Mouse (Mus musculus) megakaryocyte, embryonic 14.5 days (primary cell): ENCODE measurements around the gene Slc12a5. TPM values are rescaled to one million over a fixed set of nuclear protein-coding genes. Genes with fewer than 3 reads are reported as not detected.
A peak's percentile ranks its signal among the peaks of the same experiment; 100 is the strongest.

Experiments used
- H3K27me3 ChIP-seq: replicated peaks from 2 replicates; pipeline ENCODE3; 2012; ENCODE audit warnings: inconsistent platforms
- H3K36me3 ChIP-seq: replicated peaks from 2 replicates; pipeline ENCODE3; 2012; ENCODE audit warnings: low read length, inconsistent platforms, mixed read lengths
- H3K4me1 ChIP-seq: 2 replicates; pipeline ENCODE4 v1.6.1; 2012; ENCODE audit warnings: inconsistent platforms
- H3K4me3 ChIP-seq: replicated peaks from 2 replicates; pipeline ENCODE3; 2012; ENCODE audit warnings: moderate library complexity, mild to moderate bottlenecking, inconsistent platforms
- H3K9me3 ChIP-seq: 2 replicates; pipeline ENCODE4 v1.6.1; 2012; ENCODE audit warnings: inconsistent platforms
- FLI1 ChIP-seq: IDR thresholded peaks from 2 replicates; pipeline ENCODE4 v1.6.1; 2012; ENCODE audit warnings: low read length, inconsistent platforms, mixed read lengths
- GATA1 ChIP-seq: IDR thresholded peaks from 3 replicates; pipeline ENCODE4 v1.6.1; 2012; ENCODE audit warnings: mixed read lengths, low read length, inconsistent platforms, borderline replicate concordance
- polyA plus RNA-seq: library from polyadenylated mRNA; stranded (reverse); fragments of >175 nt; gene quantifications from 2 replicates; pipeline ENCODE4 v1.2.3, GENCODE M21; 2012; ENCODE audit warnings: low replicate concordance; ENCODE audit not compliant: insufficient read depth

The Slc12a5 gene
- polyA plus RNA-seq, 1 experiment = 0.47 TPM

- TF ChIP-seq GATA1 = no peak
- no peak for TF ChIP-seq FLI1
- peaks cover 79% of the 10 kb centered on the region for H3K27me3 ChIP-seq
- peaks cover 19% of the 10 kb centered on the region for H3K4me1 ChIP-seq
- peak overlapping the region; percentile 92 for H3K4me3 ChIP-seq
- H3K9me3 ChIP-seq = peaks cover 24% of the 10 kb centered on the region
- H3K36me3 ChIP-seq = no peaks in the 10 kb centered on the region
Measured at GRCm38 (mm10) chr2:164961506-164962182, 1.0 kb downstream of the Slc12a5 start.

- Histone ChIP-seq H3K9me3 (peaks cover 18% of the 10 kb centered on the region), H3K27me3 (peaks cover 79% of the 10 kb centered on the region), H3K4me3 (no peak overlapping the region), H3K4me1 (peaks cover 19% of the 10 kb centered on the region), H3K36me3 (no peaks in the 10 kb centered on the region)
- TF ChIP-seq FLI1 (no peak), GATA1 (no peak)
Measured at GRCm38 (mm10) chr2:164962183-164962580, 1.6 kb downstream of the Slc12a5 start.

- H3K9me3 ChIP-seq = peaks cover 4% of the 10 kb centered on the region
- peaks cover 86% of the 10 kb centered on the region for H3K27me3 ChIP-seq
- TF ChIP-seq FLI1 (no peak), GATA1 (no peak)
- H3K4me3 ChIP-seq = no peak overlapping the region
- H3K4me1 ChIP-seq = peaks cover 34% of the 10 kb centered on the region
- H3K36me3 ChIP-seq = no peaks in the 10 kb centered on the region
Measured at GRCm38 (mm10) chr2:164964242-164964894, 3.8 kb downstream of the Slc12a5 start.

- H3K27me3 ChIP-seq = peaks cover 87% of the 10 kb centered on the region
- TF ChIP-seq GATA1 = no peak
- no peak for TF ChIP-seq FLI1
- no peaks in the 10 kb centered on the region for H3K36me3 ChIP-seq
- peaks cover 33% of the 10 kb centered on the region for H3K4me1 ChIP-seq
- no peak overlapping the region for H3K4me3 ChIP-seq
- H3K9me3 ChIP-seq = no peaks in the 10 kb centered on the region
Measured at GRCm38 (mm10) chr2:164964981-164965380, 4.4 kb downstream of the Slc12a5 start.

DNA sequence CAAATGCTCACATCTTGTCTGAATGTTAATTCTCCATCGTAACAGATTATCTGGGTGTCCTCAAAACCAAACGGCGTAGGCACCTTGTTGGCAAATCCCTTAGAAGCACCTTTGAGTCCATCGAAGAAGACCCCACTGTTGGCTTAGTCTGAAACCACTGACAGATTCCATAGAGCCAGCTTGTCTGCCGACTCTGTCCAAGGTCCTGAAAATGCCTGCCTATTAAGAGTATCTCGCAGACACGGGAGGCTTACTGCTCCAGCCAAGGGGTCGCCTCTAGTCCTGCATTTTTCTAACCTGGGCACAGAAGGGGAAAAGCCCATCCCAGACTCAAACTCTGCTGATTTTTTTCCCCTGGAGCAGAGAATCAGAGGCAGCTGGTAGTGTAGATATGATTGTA is 5.8 kb downstream of the Slc12a5 start:
- TF ChIP-seq FLI1 = no peak
- Histone ChIP-seq H3K4me3 (no peak overlapping the region), H3K36me3 (no peaks in the 10 kb centered on the region), H3K27me3 (peaks cover 90% of the 10 kb centered on the region), H3K9me3 (no peaks in the 10 kb centered on the region), H3K4me1 (peaks cover 19% of the 10 kb centered on the region)

DNA sequence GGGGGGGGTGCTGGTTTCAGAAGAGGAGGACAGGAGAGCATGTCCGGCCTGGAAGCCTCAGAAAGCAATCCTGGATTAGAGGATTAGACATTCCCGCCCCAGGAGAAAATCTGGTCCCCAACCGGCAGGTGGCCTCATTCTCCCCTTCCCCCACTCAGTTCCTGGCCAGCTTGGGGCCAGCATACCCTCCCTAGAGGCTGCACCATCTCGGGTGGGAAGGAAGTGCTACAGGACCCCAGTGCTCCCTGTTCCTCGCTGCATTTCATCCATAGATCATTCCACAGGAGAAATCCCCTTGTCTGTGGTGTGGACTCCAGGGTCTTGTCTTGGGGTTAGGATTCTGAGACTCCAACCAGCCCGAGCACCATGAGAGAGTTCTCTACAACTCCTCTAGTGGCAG is 6.6 kb downstream of the Slc12a5 start:
- no peak overlapping the region for H3K4me3 ChIP-seq
- peaks cover 95% of the 10 kb centered on the region for H3K27me3 ChIP-seq
- H3K36me3 ChIP-seq = no peaks in the 10 kb centered on the region
- H3K9me3 ChIP-seq = no peaks in the 10 kb centered on the region
- no peak for TF ChIP-seq FLI1
- TF ChIP-seq GATA1 = no peak
- H3K4me1 ChIP-seq = peaks cover 15% of the 10 kb centered on the region

- Histone ChIP-seq H3K27me3 (peaks cover 95% of the 10 kb centered on the region), H3K4me3 (no peak overlapping the region), H3K36me3 (no peaks in the 10 kb centered on the region), H3K9me3 (no peaks in the 10 kb centered on the region), H3K4me1 (peaks cover 18% of the 10 kb centered on the region)
- TF ChIP-seq FLI1 = no peak
- no peak for TF ChIP-seq GATA1
Measured at GRCm38 (mm10) chr2:164967761-164968440, 7.3 kb downstream of the Slc12a5 start.

DNA sequence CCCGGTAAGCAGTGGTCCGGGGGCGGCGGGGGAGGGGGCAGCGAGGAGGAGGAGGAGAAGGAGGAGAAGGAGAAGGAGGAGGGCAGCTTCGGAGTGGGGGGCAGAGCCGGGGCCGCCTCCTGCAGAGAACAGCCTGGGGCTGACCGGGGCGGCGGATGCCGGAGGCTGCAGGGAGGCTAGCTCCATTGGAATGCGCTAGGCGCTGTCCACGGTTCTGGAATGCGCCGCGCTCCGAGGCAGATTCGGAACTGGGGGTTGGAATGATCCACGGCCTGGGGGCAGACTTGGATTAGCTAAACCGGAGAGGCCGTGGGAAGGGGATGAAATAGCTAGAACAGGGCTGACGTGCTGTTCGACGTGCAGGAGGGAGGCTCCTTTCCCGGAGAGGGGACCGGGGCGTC is 7.8 kb downstream of the Slc12a5 start:
- no peaks in the 10 kb centered on the region for H3K9me3 ChIP-seq
- TF ChIP-seq GATA1 (no peak), FLI1 (no peak)
- H3K36me3 ChIP-seq = no peaks in the 10 kb centered on the region
- H3K4me3 ChIP-seq = peak overlapping the region; percentile 46
- peaks cover 19% of the 10 kb centered on the region for H3K4me1 ChIP-seq
- H3K27me3 ChIP-seq = peaks cover 95% of the 10 kb centered on the region

DNA sequence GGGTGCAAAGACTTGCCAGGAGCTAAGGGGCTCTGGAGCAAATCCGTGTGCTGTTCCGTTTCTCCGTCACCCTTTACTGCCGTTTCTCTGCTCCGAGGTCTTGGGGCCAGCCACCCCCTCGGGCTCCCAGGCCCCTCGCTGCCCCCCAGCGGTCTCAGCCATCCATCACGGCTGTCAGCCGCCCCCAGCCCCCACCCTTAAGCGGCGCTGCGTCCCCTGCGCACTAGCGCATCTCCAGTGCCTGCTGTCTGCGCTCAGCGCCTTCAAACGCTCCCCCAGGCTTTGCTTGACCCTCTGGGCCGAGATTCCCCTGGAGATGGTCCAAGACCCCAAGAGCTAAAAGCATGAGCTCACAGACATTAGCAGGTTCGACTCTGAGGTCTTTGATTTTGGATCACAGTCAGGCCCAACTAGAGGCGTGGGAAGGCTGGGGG is 8.8 kb downstream of the Slc12a5 start:
- Histone ChIP-seq H3K36me3 (no peaks in the 10 kb centered on the region), H3K9me3 (no peaks in the 10 kb centered on the region), H3K4me1 (peaks cover 19% of the 10 kb centered on the region), H3K4me3 (no peak overlapping the region), H3K27me3 (peaks cover 96% of the 10 kb centered on the region)
- no peak for TF ChIP-seq FLI1
- TF ChIP-seq GATA1 = no peak

- H3K27me3 ChIP-seq = peaks cover 88% of the 10 kb centered on the region
- peaks cover 19% of the 10 kb centered on the region for H3K4me1 ChIP-seq
- H3K4me3 ChIP-seq = no peak overlapping the region
- TF ChIP-seq FLI1 = no peak
- no peak for TF ChIP-seq GATA1
- H3K36me3 ChIP-seq = no peaks in the 10 kb centered on the region
- H3K9me3 ChIP-seq = no peaks in the 10 kb centered on the region
Measured at GRCm38 (mm10) chr2:164970631-164971196, 10.1 kb downstream of the Slc12a5 start.
